Mouse (Mus musculus) stomach, embryonic 16.5 days (tissue): ENCODE results near the gene Aspscr1. TPM values are rescaled to one million over a fixed set of nuclear protein-coding genes. Genes with fewer than 3 reads are reported as not detected.

Source experiments
- ATAC-seq: fragments of 200-750 bp; cut with Nextera tagmentation; 2 replicates; pipeline ENCODE4 v1.8.0; 2017; ENCODE audit warnings: moderate number of reproducible peaks, moderate TSS enrichment; ENCODE audit not compliant: insufficient read depth, low FRiP score
- H3K27ac ChIP-seq: fragments of 300-500 bp; sonication (generic); 2 replicates; pipeline ENCODE4 v1.5.1; 2014; ENCODE audit warnings: low read length
- H3K27me3 ChIP-seq: fragments of 300-500 bp; sonication (generic); 2 replicates; pipeline ENCODE4 v1.6.1; 2014; ENCODE audit warnings: low read length, control low read depth, mixed read lengths; ENCODE audit not compliant: control insufficient read depth, insufficient read depth
- H3K36me3 ChIP-seq: fragments of 300-500 bp; sonication (generic); 2 replicates; pipeline ENCODE4 v1.6.1; 2014; ENCODE audit warnings: low read length; ENCODE audit not compliant: control insufficient read depth, insufficient read depth
- H3K4me1 ChIP-seq: fragments of 300-500 bp; sonication (generic); 2 replicates; pipeline ENCODE4 v1.6.1; 2014; ENCODE audit warnings: low read length, control low read depth, mixed read lengths; ENCODE audit not compliant: control insufficient read depth, insufficient read depth
- H3K4me2 ChIP-seq: fragments of 300-500 bp; sonication (generic); 2 replicates; pipeline ENCODE4 v1.6.1; 2014; ENCODE audit warnings: low read depth, low read length, mixed read lengths
- H3K4me3 ChIP-seq: fragments of 300-500 bp; sonication (generic); replicated peaks from 2 replicates; pipeline ENCODE4 v1.5.1; 2014; ENCODE audit warnings: mild to moderate bottlenecking, low read length
- H3K9ac ChIP-seq: fragments of 300-500 bp; sonication (generic); 2 replicates; pipeline ENCODE4 v1.6.1; 2014; ENCODE audit warnings: low read length
- H3K9me3 ChIP-seq: fragments of 300-500 bp; sonication (generic); replicated peaks from 2 replicates; pipeline ENCODE4 v1.6.1; 2016; ENCODE audit warnings: low read length, control low read depth; ENCODE audit not compliant: control insufficient read depth
- WGBS: fragments of 180-500 bp; shearing (Covaris S2); extraction: QIAGEN DNeasy Blood & Tissue Kit; methylation state at CpG from one replicate; pipeline ENCODE4 v1.1.7; 2014; 5-methylcytosine and 5-hydroxymethylcytosine counted together
- polyA plus RNA-seq: library from polyadenylated mRNA; unstranded; fragments of >200 nt; fragmentation: Nextera tagmentation; extraction: Ambion mirVana; gene quantifications from 2 replicates; pipeline ENCODE4 v1.2.1, GENCODE M21; 2015

Gene Aspscr1
- polyA plus RNA-seq, 1 experiment from 2014 or later, result 102 TPM

DNA sequence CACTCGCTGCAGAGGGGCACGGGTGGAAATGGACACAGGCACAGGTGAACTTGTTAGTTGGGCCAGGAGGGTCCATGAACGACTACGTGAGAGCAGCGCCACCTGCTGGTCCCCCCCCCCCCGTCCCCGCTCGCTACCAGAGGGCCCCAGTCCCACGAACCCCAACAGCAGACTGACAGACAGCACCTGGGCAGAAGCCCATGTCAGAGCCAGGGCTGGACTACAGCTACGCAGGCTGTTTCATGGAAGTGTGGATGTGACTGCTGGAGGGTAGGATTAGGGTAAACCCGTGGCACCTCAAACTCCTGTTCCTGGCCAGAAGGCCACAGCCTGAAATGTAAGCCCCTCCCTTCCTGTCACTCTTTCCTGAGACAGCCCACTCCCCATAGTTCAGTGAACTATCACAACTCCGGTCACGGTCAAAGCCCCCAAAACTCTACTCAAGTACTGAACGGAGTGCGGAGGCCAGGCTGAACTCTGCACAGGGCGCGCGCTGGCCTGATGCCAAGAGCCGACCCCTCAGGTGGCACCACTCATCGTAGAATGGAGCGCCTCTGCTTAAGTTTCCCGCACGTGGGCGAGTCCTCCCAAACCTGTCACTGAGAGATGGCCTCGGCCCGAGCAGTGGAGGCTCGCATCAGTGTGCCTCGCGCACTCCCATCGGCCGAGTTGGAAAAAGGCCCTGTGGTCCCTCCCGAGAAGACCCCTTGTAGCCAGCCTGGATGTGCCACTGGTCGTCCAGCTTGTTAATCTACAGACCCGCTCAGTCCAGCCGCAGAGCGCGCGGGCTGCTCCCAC lies 40.2 kb downstream of the Aspscr1 start:
- Histone ChIP-seq H3K4me2 (peak overlapping the region; percentile 97), H3K9ac (peak overlapping the region; percentile 75), H3K27ac (peak overlapping the region; percentile 68), H3K9me3 (no peaks in the 10 kb centered on the region), H3K4me3 (peak overlapping the region; percentile 63), H3K4me1 (peaks cover 27% of the 10 kb centered on the region), H3K27me3 (no peaks in the 10 kb centered on the region), H3K36me3 (no peaks in the 10 kb centered on the region)
- ATAC-seq, result peak; percentile 31
- WGBS, result under 1% methylated on average over 38 of the region's 38 CpGs

DNA sequence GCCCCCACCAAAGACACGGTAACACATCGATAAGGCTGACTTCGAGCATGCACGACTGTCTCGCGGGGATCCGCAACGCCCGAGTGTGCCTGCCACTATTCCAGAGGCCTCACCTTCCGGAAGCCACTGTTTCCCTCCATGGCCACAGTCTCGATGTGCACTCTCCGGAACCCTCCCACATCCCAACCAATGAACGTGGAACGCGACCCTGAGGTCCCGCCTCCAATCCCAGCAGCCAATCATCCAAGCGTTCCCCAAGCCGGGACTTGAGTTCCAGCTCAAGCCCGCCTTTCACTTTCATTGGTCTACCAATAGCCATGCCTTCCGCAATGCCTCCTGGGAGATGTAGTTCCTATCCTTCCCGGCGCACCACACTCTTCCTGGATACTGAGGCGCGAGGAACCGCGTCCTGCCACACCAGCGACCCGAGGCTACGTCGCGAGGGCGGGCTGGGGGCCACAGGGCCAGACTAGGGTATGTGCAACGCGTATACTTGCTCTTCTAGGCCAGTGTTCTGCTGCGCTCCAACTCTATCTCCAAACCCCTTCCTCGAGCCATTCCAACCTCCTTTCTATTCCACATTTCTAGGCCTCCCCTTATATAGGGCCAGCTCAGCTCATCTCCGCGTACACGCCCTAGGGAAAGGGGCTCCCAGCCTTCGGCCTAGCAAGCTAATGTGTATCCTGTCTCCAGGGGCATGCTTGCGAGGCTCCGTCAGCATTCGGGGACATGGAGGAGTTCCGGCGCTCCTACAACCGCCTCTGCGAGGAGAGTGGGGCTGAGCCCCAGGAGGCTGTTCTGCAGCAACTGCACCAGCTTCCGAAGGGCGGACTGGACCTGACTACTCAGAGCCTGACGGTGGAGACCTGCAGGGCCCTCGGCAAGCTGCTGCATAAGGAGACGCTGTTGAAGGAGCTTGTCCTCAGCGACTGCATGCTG lies 41.1 kb downstream of the Aspscr1 start, which contains the start of the genes Cenpx and Lrrc45:
Gene Cenpx, minus strand, starts transcription at position 159 of the 939 bp plus-strand sequence.
Gene Lrrc45, plus strand, starts transcription at position 346 of the 939 bp plus-strand sequence.
- no peaks in the 10 kb centered on the region; the same call in 1 of the 2 replicates for H3K36me3 ChIP-seq

DNA sequence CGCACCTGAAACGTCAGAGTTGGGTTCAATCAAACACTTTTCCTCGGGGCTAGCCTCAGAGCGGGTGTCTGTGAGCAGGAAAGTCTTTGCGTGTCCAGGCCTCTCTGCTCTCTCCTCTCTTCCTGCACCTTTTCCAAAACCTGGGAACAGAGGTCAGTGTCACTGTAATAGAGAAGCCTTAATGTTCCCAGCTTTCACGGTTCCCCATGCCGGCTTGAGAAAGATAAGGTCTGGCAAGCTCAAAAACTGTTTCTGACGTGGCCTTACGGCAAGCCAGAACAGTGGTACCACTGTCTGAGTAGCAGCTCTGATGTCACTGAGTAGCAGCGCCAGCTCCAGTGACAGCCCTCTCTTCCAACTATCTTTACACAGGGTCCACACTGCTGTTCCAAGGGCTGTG lies 41.8 kb downstream of the Aspscr1 start:
- Histone ChIP-seq H3K36me3 (no peaks in the 10 kb centered on the region; the same call in 1 of the 2 replicates), H3K9ac (peak overlapping the region; percentile 77), H3K4me2 (peak overlapping the region; percentile 79), H3K4me1 (peaks cover 16% of the 10 kb centered on the region), H3K27ac (peak overlapping the region; percentile 26; the same call in 1 of the 2 replicates), H3K9me3 (no peaks in the 10 kb centered on the region), H3K27me3 (no peaks in the 10 kb centered on the region), H3K4me3 (peak overlapping the region; percentile 63)
- WGBS, result 44% methylated on average over 10 of the region's 10 CpGs
- no peak for ATAC-seq

More for the DNA sequence above, 41.1 kb downstream of the Aspscr1 start, which contains the start of the genes Cenpx and Lrrc45:
- no peaks in the 10 kb centered on the region for H3K27me3 ChIP-seq
- 2% methylated on average over 53 of the region's 53 CpGs for WGBS
- H3K9ac ChIP-seq, result peak within 1 kb of the TSS; percentile 77
- peak; percentile 94 for ATAC-seq
- H3K27ac ChIP-seq, result peak within 1 kb of the TSS; percentile 68
- no peaks in the 10 kb centered on the region for H3K9me3 ChIP-seq
- H3K4me3 ChIP-seq, result peak within 1 kb of the TSS; percentile 63
- peaks cover 23% of the 10 kb centered on the region for H3K4me1 ChIP-seq
- H3K4me2 ChIP-seq, result peak within 1 kb of the TSS; percentile 97

DNA sequence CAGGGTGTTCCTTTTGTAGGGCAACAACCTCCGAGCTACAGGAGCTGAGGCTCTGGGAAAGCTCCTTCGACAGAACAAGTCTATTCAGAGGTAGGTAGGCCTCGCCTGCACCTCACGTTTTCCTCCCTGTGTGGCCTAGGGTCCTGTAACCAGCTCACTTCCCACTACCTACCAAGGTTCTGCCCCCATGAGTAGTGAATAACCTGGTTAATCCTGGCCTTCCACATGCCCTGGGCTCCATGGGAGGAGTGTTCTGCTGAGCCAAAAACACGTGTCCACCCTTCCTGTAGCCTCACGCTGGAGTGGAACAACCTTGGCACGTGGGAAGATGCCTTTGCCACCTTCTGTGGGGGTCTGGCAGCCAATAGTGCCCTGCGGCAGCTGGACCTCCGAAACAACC lies 42.4 kb downstream of the Aspscr1 start:
- Histone ChIP-seq H3K4me1 (peaks cover 11% of the 10 kb centered on the region; the same call in 1 of the 2 replicates), H3K27me3 (no peaks in the 10 kb centered on the region), H3K9me3 (no peaks in the 10 kb centered on the region), H3K4me2 (0 out of 2 replicates have a peak overlapping the region, but pooled peaks have one; percentile 79), H3K27ac (no peak overlapping the region), H3K9ac (peak overlapping the region; percentile 77; the same call in 1 of the 2 replicates), H3K36me3 (no peaks in the 10 kb centered on the region; the same call in 1 of the 2 replicates), H3K4me3 (no peak overlapping the region)
- ATAC-seq, result no peak
- 91% methylated on average over 9 of the region's 9 CpGs for WGBS

DNA sequence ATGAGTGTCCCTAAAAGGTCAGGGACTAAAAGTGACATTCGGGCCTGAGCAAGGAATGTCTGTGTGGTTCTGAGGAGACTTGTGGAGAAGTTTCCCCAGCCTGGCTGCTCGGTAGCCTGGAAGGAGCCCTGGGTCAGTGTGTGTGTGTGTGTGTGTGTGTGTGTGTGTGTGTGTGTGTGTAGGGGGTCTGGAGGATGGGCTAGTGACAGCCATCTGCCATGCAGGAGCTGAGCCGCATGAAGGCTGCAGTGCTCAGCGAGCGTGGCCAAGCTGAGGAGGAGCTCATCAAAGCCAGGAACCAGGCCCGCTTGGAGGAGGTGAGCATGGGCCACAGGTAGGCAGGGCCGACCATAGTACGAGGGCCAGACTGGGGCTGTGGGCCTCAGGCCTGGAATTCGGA lies 46.5 kb downstream of the Aspscr1 start:
- no peak overlapping the region for H3K9ac ChIP-seq
- H3K36me3 ChIP-seq, result no peaks in the 10 kb centered on the region; the same call in 1 of the 2 replicates
- ATAC-seq, result no peak

DNA sequence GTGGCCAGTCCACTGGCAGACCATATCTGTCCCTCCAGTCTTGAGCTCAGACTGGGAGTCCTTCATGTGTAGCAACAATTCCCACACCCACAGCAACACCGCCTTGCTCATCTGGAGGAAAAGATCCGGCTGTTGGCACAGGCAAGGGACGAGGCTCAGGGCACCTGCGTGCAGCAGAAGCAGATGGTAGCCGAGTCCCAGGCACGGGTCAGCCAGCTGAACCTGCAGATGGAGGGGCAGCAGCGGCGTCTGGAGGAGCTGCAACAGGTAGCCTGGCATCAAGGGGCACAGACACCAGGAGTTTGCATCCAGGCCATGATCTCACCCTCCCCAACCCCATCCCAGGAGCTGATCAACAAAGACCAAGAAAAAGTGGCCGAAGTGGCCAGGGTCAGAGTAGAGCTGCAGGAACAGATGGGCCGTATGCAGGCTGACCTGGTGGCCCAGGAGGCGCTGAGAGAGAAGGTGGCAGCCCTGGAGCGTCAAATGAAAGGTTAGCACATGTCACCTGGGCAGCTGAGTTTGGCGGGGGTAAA lies 47.1 kb downstream of the Aspscr1 start:
- no peak overlapping the region for H3K4me3 ChIP-seq
- WGBS, result 88% methylated on average over 13 of the region's 13 CpGs
- peaks cover 10% of the 10 kb centered on the region for H3K4me1 ChIP-seq
- H3K36me3 ChIP-seq, result no peaks in the 10 kb centered on the region; the same call in 1 of the 2 replicates
- H3K9me3 ChIP-seq, result no peaks in the 10 kb centered on the region
- no peaks in the 10 kb centered on the region for H3K27me3 ChIP-seq
- H3K4me2 ChIP-seq, result no peak overlapping the region
- ATAC-seq, result no peak
- H3K27ac ChIP-seq, result no peak overlapping the region
- H3K9ac ChIP-seq, result no peak overlapping the region

More for the DNA sequence above, 46.5 kb downstream of the Aspscr1 start:
- Histone ChIP-seq H3K9me3 (no peaks in the 10 kb centered on the region), H3K27me3 (no peaks in the 10 kb centered on the region), H3K4me1 (peaks cover 16% of the 10 kb centered on the region), H3K27ac (no peak overlapping the region), H3K4me2 (no peak overlapping the region), H3K4me3 (no peak overlapping the region)
- 89% methylated on average over 9 of the region's 9 CpGs for WGBS

DNA sequence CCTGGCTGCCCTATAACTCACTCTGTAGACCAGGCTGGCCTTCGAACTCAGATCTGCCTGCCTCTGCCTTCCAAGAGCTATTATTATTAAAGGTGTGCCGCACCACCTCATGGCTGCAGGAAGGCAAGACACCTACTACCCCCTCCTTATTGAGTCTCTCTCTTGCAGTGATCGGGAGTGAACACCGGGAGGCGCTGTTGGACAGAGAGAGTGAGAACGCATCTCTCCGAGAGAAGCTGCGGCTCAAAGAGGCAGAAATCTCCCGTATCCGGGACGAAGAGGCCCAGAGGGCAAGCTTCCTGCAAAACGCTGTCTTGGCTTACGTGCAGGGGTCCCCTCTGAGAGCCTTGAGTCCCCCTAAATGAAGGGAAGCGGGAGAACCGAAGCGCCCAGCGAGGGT lies 47.7 kb downstream of the Aspscr1 start:
- 15% methylated on average over 17 of the region's 17 CpGs for WGBS
- Histone ChIP-seq H3K9ac (peak overlapping the region; percentile 83), H3K27me3 (no peaks in the 10 kb centered on the region), H3K4me1 (peaks cover 9% of the 10 kb centered on the region), H3K4me3 (peak overlapping the region; percentile 64), H3K9me3 (no peaks in the 10 kb centered on the region), H3K36me3 (no peaks in the 10 kb centered on the region; the same call in none of the 2 replicates), H3K4me2 (peak overlapping the region; percentile 98), H3K27ac (peak overlapping the region; percentile 67; the same call in 1 of the 2 replicates)
- ATAC-seq, result peak; percentile 32; the same call in 1 of the 2 replicates
